Mouse (Mus musculus): Measurements from ENCODE around the gene Txnip. TPM values are rescaled to one million over a fixed set of nuclear protein-coding genes. Genes with fewer than 3 reads are reported as not detected.
A peak's percentile ranks its signal among the peaks of the same experiment; 100 is the strongest.

The Txnip gene
- polyA plus RNA-seq, 1 experiment from 2014 or later: 257 TPM

DNA sequence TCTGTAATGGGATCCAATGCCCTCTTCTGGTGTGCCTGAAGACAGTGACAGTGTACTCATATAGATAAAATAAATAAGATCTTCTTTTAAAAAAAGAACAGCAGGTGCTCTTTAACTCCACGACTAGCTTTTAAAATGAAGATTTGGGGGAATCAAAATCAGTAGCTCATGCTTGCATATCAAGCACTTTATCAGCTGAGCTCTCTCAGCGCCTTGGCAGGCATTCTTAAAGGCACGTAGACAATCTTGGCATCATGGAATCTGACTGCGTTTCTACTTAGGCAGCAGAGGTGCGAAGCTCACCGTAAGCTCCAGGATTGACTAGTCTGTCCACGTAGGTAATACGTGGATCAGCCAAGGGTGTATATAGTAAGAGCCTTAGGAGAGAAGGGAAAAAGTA lies 15.2 kb upstream of the Txnip start:
- Histone ChIP-seq H3K4me3 (ENCODE audit: control insufficient read depth in 1 of 2, insufficient read depth in 1 of 2, low read depth in 1 of 2, low read length in 2 of 2) (no peak overlapping the region), H3K27me3 (ENCODE audit: control insufficient read depth, insufficient read depth, low read length) (no peaks in the 10 kb centered on the region; the same call in 1 of the 2 replicates), H3K27ac (replicated peaks in 1 of 2; ENCODE audit: control insufficient read depth in 1 of 2, insufficient read depth in 1 of 2, low read depth in 2 of 2, low read length in 2 of 2) (no peak overlapping the region), H3K4me2 (ENCODE audit: low read length) (no peak overlapping the region), H3K9ac (ENCODE audit: low read length) (no peak overlapping the region), H3K36me3 (ENCODE audit: control insufficient read depth, insufficient read depth, low read length) (no peaks in the 10 kb centered on the region), H3K9me3 (ENCODE audit: control insufficient read depth, low read length) (no peaks in the 10 kb centered on the region), H3K4me1 (ENCODE audit: control insufficient read depth in 2 of 2, insufficient read depth in 2 of 2, low read length in 2 of 2) (peaks cover 0 to under 1% of the 10 kb centered on the region in 2 experiments; a peak in 1 of 4 replicates)
- ATAC-seq (ENCODE audit: insufficient number of reproducible peaks, insufficient read depth, low FRiP score, low read depth): no peak
- 66% methylated on average over 8 of the region's 8 CpGs for WGBS

- no peak overlapping the region for H3K4me2 ChIP-seq (ENCODE audit: low read length)
- no peaks in the 10 kb centered on the region; the same call in 1 of the 2 replicates for H3K27me3 ChIP-seq (ENCODE audit: control insufficient read depth, insufficient read depth, low read length)
- no peaks in the 10 kb centered on the region for H3K9me3 ChIP-seq (ENCODE audit: control insufficient read depth, low read length)
- H3K4me3 ChIP-seq (ENCODE audit: control insufficient read depth in 1 of 2, insufficient read depth in 1 of 2, low read depth in 1 of 2, low read length in 2 of 2): no peak overlapping the region
- no peak overlapping the region for H3K27ac ChIP-seq (replicated peaks in 1 of 2; ENCODE audit: control insufficient read depth in 1 of 2, insufficient read depth in 1 of 2, low read depth in 2 of 2, low read length in 2 of 2)
- no peak for ATAC-seq (ENCODE audit: insufficient number of reproducible peaks, insufficient read depth, low FRiP score, low read depth)
- peaks cover 0 to 3% of the 10 kb centered on the region in 2 experiments; a peak in 1 of 4 replicates for H3K4me1 ChIP-seq (ENCODE audit: control insufficient read depth in 2 of 2, insufficient read depth in 2 of 2, low read length in 2 of 2)
- H3K9ac ChIP-seq (ENCODE audit: low read length): no peak overlapping the region
- 79% methylated on average over 11 of the region's 11 CpGs for WGBS
- H3K36me3 ChIP-seq (ENCODE audit: control insufficient read depth, insufficient read depth, low read length): no peaks in the 10 kb centered on the region
Observed at GRCm38 (mm10) chr3:96543345-96543744, 14.4 kb upstream of the Txnip start.

GRCm38 (mm10) chr3:96545565-96545964 lies 12.2 kb upstream of the Txnip start:
- H3K36me3 ChIP-seq (ENCODE audit: control insufficient read depth, insufficient read depth, low read length): no peaks in the 10 kb centered on the region
- no peak overlapping the region for H3K4me3 ChIP-seq (ENCODE audit: control insufficient read depth in 1 of 2, insufficient read depth in 1 of 2, low read depth in 1 of 2, low read length in 2 of 2)
- H3K4me2 ChIP-seq (ENCODE audit: low read length): no peak overlapping the region
- H3K27ac ChIP-seq (replicated peaks in 1 of 2; ENCODE audit: control insufficient read depth in 1 of 2, insufficient read depth in 1 of 2, low read depth in 2 of 2, low read length in 2 of 2): no peak overlapping the region
- H3K9ac ChIP-seq (ENCODE audit: low read length): no peak overlapping the region
- WGBS: 42% methylated on average over 1 of the region's 1 CpGs
- H3K4me1 ChIP-seq (ENCODE audit: control insufficient read depth in 2 of 2, insufficient read depth in 2 of 2, low read length in 2 of 2): peaks cover 7 to 13% of the 10 kb centered on the region in 2 experiments
- no peak for ATAC-seq (ENCODE audit: insufficient number of reproducible peaks, insufficient read depth, low FRiP score, low read depth)
- H3K9me3 ChIP-seq (ENCODE audit: control insufficient read depth, low read length): no peaks in the 10 kb centered on the region
- H3K27me3 ChIP-seq (ENCODE audit: control insufficient read depth, insufficient read depth, low read length): no peaks in the 10 kb centered on the region; the same call in 1 of the 2 replicates

DNA sequence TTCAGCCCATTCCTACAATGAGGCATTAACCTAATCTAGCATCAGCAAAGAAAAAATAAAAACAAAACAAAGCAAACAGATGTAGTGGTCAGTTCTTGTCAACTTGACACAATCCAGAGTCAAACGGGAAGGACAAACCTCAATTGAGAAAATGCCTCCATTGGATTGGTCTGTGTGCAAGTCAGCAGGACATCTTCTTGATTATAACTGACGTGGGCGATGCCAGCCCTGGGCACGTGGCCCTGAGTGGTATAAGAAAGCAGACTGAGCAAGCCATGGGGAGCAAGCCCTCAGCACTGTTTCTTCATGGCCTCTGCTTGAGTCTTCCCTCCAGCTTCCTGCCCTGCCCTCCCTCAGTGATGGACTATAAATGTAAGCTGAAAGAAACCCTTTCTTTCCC lies 10.9 kb upstream of the Txnip start:
- Histone ChIP-seq H3K9me3 (ENCODE audit: control insufficient read depth, low read length) (no peaks in the 10 kb centered on the region), H3K36me3 (ENCODE audit: control insufficient read depth, insufficient read depth, low read length) (no peaks in the 10 kb centered on the region), H3K4me2 (ENCODE audit: low read length) (peak overlapping the region; percentile 31; the same call in 1 of the 2 replicates), H3K4me1 (ENCODE audit: control insufficient read depth in 2 of 2, insufficient read depth in 2 of 2, low read length in 2 of 2) (peaks cover 7 to 24% of the 10 kb centered on the region in 2 experiments), H3K27ac (replicated peaks in 1 of 2; ENCODE audit: control insufficient read depth in 1 of 2, insufficient read depth in 1 of 2, low read depth in 2 of 2, low read length in 2 of 2) (no peak overlapping the region), H3K4me3 (ENCODE audit: control insufficient read depth in 1 of 2, insufficient read depth in 1 of 2, low read depth in 1 of 2, low read length in 2 of 2) (no peak overlapping the region), H3K9ac (ENCODE audit: low read length) (no peak overlapping the region), H3K27me3 (ENCODE audit: control insufficient read depth, insufficient read depth, low read length) (no peaks in the 10 kb centered on the region; the same call in 1 of the 2 replicates)
- WGBS: 32% methylated on average over 4 of the region's 4 CpGs
- ATAC-seq (ENCODE audit: insufficient number of reproducible peaks, insufficient read depth, low FRiP score, low read depth): no peak

DNA sequence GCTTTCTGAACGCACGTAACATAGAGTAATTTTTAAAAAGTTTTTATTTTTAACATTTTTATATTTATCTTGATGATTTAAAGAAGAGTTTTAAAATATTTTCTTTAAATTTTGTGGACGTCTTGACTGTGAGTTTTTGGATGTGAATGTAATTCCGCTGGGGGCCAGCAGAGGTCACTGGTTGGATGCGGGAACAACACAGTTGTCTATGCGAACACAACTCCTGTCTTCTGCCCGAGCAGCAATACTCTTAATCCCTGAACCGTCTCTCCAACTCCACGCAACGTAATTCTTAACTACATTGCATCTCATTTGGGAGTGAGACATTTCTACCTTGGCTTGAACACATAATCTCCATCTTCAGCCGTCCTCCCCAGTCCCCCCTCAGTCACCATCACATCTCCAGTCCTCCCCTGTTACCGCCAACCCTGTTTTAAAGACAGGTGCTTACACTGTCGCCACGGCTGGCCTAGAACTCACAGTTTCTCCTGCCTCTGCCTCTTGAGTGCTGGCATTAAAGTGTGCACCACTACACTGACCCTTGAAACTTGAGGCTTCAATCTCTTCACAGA lies 10.3 kb upstream of the Txnip start:
- H3K27ac ChIP-seq (replicated peaks in 1 of 2; ENCODE audit: control insufficient read depth in 1 of 2, insufficient read depth in 1 of 2, low read depth in 2 of 2, low read length in 2 of 2): no peak overlapping the region
- ATAC-seq (ENCODE audit: insufficient number of reproducible peaks, insufficient read depth, low FRiP score, low read depth): 0 out of 2 replicates have a peak, but pooled peaks have one; percentile 11
- no peaks in the 10 kb centered on the region for H3K36me3 ChIP-seq (ENCODE audit: control insufficient read depth, insufficient read depth, low read length)
- no peak overlapping the region for H3K4me3 ChIP-seq (ENCODE audit: control insufficient read depth in 1 of 2, insufficient read depth in 1 of 2, low read depth in 1 of 2, low read length in 2 of 2)
- H3K4me2 ChIP-seq (ENCODE audit: low read length): peak overlapping the region; percentile 31
- peaks cover 7 to 26% of the 10 kb centered on the region in 2 experiments for H3K4me1 ChIP-seq (ENCODE audit: control insufficient read depth in 2 of 2, insufficient read depth in 2 of 2, low read length in 2 of 2)
- no peak overlapping the region for H3K9ac ChIP-seq (ENCODE audit: low read length)
- WGBS: 9% methylated on average over 14 of the region's 14 CpGs
- H3K27me3 ChIP-seq (ENCODE audit: control insufficient read depth, insufficient read depth, low read length): no peaks in the 10 kb centered on the region; the same call in 1 of the 2 replicates
- H3K9me3 ChIP-seq (ENCODE audit: control insufficient read depth, low read length): no peaks in the 10 kb centered on the region

DNA sequence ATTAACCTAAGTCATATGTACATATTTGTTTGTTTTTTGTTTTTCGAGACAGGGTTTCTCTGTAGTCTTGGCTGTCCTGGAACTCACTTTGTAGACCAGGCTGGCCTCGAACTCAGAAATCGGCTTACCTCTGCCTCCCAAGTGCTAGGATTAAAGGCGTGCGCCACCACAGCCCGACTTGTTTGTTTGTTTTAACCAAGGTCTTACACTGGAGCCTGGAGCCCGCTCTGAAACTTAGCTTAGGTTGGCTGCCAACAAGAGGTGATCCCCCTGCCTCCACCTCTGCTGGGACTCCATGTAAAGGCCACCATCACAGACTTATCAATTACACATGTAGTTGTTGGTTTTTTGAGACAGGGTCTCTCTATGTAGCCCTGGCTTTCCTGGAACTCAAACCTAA lies 8.9 kb upstream of the Txnip start:
- H3K4me3 ChIP-seq (ENCODE audit: control insufficient read depth in 1 of 2, insufficient read depth in 1 of 2, low read depth in 1 of 2, low read length in 2 of 2): no peak overlapping the region
- H3K4me1 ChIP-seq (ENCODE audit: control insufficient read depth in 2 of 2, insufficient read depth in 2 of 2, low read length in 2 of 2): peaks cover 7 to 26% of the 10 kb centered on the region in 2 experiments
- 75% methylated on average over 7 of the region's 7 CpGs for WGBS
- ATAC-seq (ENCODE audit: insufficient number of reproducible peaks, insufficient read depth, low FRiP score, low read depth): no peak
- H3K27me3 ChIP-seq (ENCODE audit: control insufficient read depth, insufficient read depth, low read length): no peaks in the 10 kb centered on the region
- H3K27ac ChIP-seq (replicated peaks in 1 of 2; ENCODE audit: control insufficient read depth in 1 of 2, insufficient read depth in 1 of 2, low read depth in 2 of 2, low read length in 2 of 2): peak overlapping the region; percentile 25 to 59; a peak in 2 of 4 replicates
- no peaks in the 10 kb centered on the region for H3K36me3 ChIP-seq (ENCODE audit: control insufficient read depth, insufficient read depth, low read length)
- H3K9ac ChIP-seq (ENCODE audit: low read length): no peak overlapping the region
- peak overlapping the region; percentile 27; the same call in 1 of the 2 replicates for H3K4me2 ChIP-seq (ENCODE audit: low read length)
- H3K9me3 ChIP-seq (ENCODE audit: control insufficient read depth, low read length): no peaks in the 10 kb centered on the region

DNA sequence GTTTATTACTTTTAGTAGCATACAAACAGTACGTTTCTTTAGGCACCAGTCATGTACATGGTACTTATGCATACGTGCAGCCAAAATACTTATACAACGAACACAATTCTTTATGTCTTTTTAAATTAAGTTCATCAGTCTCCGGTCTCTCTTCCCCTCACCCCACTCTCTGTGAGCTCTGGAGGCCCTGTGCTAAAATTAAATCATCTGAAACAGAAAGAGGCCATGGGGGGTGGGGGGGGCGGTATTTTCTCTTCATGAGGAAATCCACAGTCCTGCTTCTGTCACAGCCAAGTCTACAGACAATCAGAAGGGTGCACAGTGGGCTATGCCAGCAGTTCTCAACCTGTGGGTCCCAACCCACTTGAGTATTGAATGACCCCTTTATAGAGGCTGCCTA lies 8.4 kb upstream of the Txnip start:
- Histone ChIP-seq H3K9me3 (ENCODE audit: control insufficient read depth, low read length) (no peaks in the 10 kb centered on the region), H3K9ac (ENCODE audit: low read length) (0 out of 2 replicates have a peak overlapping the region, but pooled peaks have one; percentile 25), H3K36me3 (ENCODE audit: control insufficient read depth, insufficient read depth, low read length) (no peaks in the 10 kb centered on the region), H3K4me1 (ENCODE audit: control insufficient read depth in 2 of 2, insufficient read depth in 2 of 2, low read length in 2 of 2) (peaks cover 7 to 26% of the 10 kb centered on the region in 2 experiments), H3K4me3 (ENCODE audit: control insufficient read depth in 1 of 2, insufficient read depth in 1 of 2, low read depth in 1 of 2, low read length in 2 of 2) (no peak overlapping the region), H3K4me2 (ENCODE audit: low read length) (peak overlapping the region; percentile 27), H3K27me3 (ENCODE audit: control insufficient read depth, insufficient read depth, low read length) (no peaks in the 10 kb centered on the region), H3K27ac (replicated peaks in 1 of 2; ENCODE audit: control insufficient read depth in 1 of 2, insufficient read depth in 1 of 2, low read depth in 2 of 2, low read length in 2 of 2) (peak overlapping the region; percentile 25 to 59; a peak in 3 of 4 replicates)
- WGBS: 57% methylated on average over 5 of the region's 5 CpGs
- no peak for ATAC-seq (ENCODE audit: insufficient number of reproducible peaks, insufficient read depth, low FRiP score, low read depth)
